Mouse (Mus musculus) small intestine, adult 10 weeks (tissue): ENCODE results near the gene Abraxas1. TPM values are rescaled to one million over a fixed set of nuclear protein-coding genes. Genes with fewer than 3 reads are reported as not detected.

ENCODE experiments used
- polyA plus RNA-seq: library from polyadenylated mRNA; stranded (reverse); fragments of 350-450 nt; fragmentation: Illumina TruSeq; extraction: RNeasy Lipid Tissue Mini Kit (QIAGEN cat#74804); gene quantifications from one replicate; pipeline ENCODE4 v1.2.3, GENCODE M21; 2014; ENCODE audit warnings: low replicate concordance

Abraxas1 gene
- 36.6 TPM for polyA plus RNA-seq

GRCm38 (mm10) chr5:100820483-100821184, at the start of gene Abraxas1:
Gene Abraxas1 (minus strand): TSS chr5:100820965.

GRCm38 (mm10) chr5:100845485-100845847, 24.7 kb upstream of the Abraxas1 start, which contains the start of gene Gpat3:
Gene Gpat3 (plus strand): TSS chr5:100845713.

GRCm38 (mm10) chr5:100798165-100798860, 22.5 kb downstream of the Abraxas1 start, which contains the start of the genes Helq and Mrps18c:
Gene Helq (minus strand): TSS chr5:100798598.
Gene Mrps18c (plus strand): TSS chr5:100798627.

Other genes starting within 250 kb of the Abraxas1 start
- 1,677 TPM for gene Plac8, start 248.7 kb downstream of the Abraxas1 start, polyA plus RNA-seq
- 12.3 TPM for gene Coq2, start 145.8 kb downstream of the Abraxas1 start, polyA plus RNA-seq
- 8.0 TPM for gene Hpse, start 101.2 kb downstream of the Abraxas1 start, polyA plus RNA-seq
- gene Helq, start 22.4 kb downstream of the Abraxas1 start, polyA plus RNA-seq, result 10.3 TPM
- gene Mrps18c, start 22.3 kb downstream of the Abraxas1 start, polyA plus RNA-seq, result 274 TPM
- 99.4 TPM for gene Gpat3, start 24.7 kb upstream of the Abraxas1 start, polyA plus RNA-seq